Mouse (Mus musculus) cerebellum, adult 2 months (tissue): ENCODE measurements around the gene Cdc42ep4.

Experiments
- CTCF ChIP-seq: fragments of 200-500 bp; IDR thresholded peaks from 2 replicates; pipeline ENCODE4 v1.5.1; 2011; ENCODE audit warnings: low read depth, mild to moderate bottlenecking, control low read depth, low read length, moderate library complexity, borderline replicate concordance; ENCODE audit not compliant: insufficient read depth
- POLR2A ChIP-seq: fragments of 200-500 bp; IDR thresholded peaks from 2 replicates; pipeline ENCODE4 v1.6.1; 2011; ENCODE audit warnings: low read length, control low read depth, borderline replicate concordance; ENCODE audit not compliant: insufficient read depth

- TF ChIP-seq POLR2A (no peak), CTCF (no peak)
Measured at GRCm38 (mm10) chr11:113715078-113715674, 36.5 kb downstream of the Cdc42ep4 start.
